ENCODE assay signal across 8 mouse cellular contexts in the genomic region with DNA sequence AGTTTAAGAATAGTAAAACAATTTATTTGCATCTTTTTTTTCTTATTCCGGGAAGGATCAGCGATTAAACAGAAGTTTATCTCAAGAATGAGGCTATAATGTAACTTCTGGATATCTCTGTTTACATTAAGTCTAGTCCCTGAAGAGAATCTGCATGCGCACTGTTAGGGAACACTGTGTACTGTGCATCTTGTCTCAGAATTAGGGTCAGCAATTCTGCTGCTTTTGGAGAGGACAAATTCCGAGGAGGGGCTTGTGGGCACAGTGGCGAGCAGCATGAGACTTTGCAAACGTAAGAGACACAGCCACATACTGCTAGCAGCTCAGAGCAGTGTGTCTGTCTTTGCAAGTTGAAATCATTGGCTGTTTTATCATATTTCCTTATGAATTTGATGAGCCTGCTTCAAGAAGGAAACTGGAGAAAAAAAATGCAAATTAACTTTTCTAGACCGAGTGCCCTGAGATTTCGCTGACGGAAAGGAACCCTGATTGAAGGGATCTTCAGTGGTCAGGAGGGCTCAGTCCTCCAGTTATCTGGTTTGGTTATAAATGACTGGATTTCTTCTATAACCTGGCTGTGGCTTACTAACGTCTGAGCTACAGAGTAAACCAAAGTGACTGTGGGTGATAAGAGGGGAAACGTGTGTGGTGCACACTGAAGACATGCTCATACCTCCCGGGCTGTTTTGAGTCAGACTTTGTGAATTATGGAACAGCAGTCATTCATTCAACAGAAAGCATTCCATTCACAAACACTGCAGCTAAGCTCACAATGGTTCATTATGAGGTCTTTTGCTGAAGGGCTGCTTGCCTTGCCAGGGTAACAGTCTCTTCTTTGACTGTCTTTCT.
A peak's percentile ranks its signal among the peaks of the same experiment; 100 is the strongest.
DNase-seq lines count a peak whose midpoint lies in the region; ATAC-seq lines count a peak whose summit lies in the region.

No protein-coding gene starts in this region.

- H3K9me3 ChIP-seq in hindbrain, embryonic 15.5 days = no peaks in the 10 kb centered on the region
- H3K9me3 ChIP-seq in midbrain, embryonic 11.5 days (ENCODE audit: control insufficient read depth, low read length) = no peaks in the 10 kb centered on the region

- 34% methylated on average over 12 of the region's 12 CpGs for WGBS in hindbrain, embryonic 15.5 days
- WGBS in midbrain, embryonic 11.5 days = 52% methylated on average over 12 of the region's 12 CpGs

- H3K27me3 ChIP-seq in hindbrain, embryonic 15.5 days = peaks cover 8% of the 10 kb centered on the region; the same call in 1 of the 2 replicates
- no peaks in the 10 kb centered on the region for H3K27me3 ChIP-seq in midbrain, embryonic 11.5 days (ENCODE audit: control insufficient read depth, insufficient read depth, low read length)

- peak overlapping the region; percentile 48 for H3K4me3 ChIP-seq in hindbrain, embryonic 15.5 days
- no peak overlapping the region for H3K4me3 ChIP-seq in midbrain, embryonic 11.5 days (ENCODE audit: low read depth, low read length)

- peaks cover 12% of the 10 kb centered on the region for H3K4me1 ChIP-seq in hindbrain, embryonic 15.5 days (replicated peaks)
- no peaks in the 10 kb centered on the region; the same call in 1 of the 2 replicates for H3K4me1 ChIP-seq in midbrain, embryonic 11.5 days (ENCODE audit: control insufficient read depth, insufficient read depth, low read length)

- peak; percentile 51 for ATAC-seq in CD4-positive, CD25-positive, alpha-beta regulatory T cell, adult 4 months
- ATAC-seq in hindbrain, embryonic 15.5 days (ENCODE audit: low FRiP score, low read depth) = peak; percentile 54; the same call in 1 of the 2 replicates
- peak; percentile 47; the same call in 1 of the 2 replicates for ATAC-seq in midbrain, embryonic 11.5 days (ENCODE audit: low FRiP score)
- ATAC-seq in granulocyte monocyte progenitor cell, adult 5-6 weeks (replicated peaks; ENCODE audit: poor library complexity, severe bottlenecking) = no peak

- no peak overlapping the region for H3K27ac ChIP-seq in hindbrain, embryonic 15.5 days (replicated peaks)
- H3K27ac ChIP-seq in midbrain, embryonic 11.5 days (ENCODE audit: low read depth, low read length) = no peak overlapping the region

- peak; percentile 36 for DNase-seq in embryo, embryonic 10.5 days (ENCODE audit: low spot score)
- peak; percentile 83 for DNase-seq in midbrain, embryonic 11.5 days (ENCODE audit: low spot score, missing footprints)
- DNase-seq in left cerebral cortex, adult 9 months (ENCODE audit: low spot score in 2 of 2) = no peak
- no peak for DNase-seq in urinary bladder, postnatal 25 days (ENCODE audit: low spot score)
- no peak for DNase-seq in urinary bladder, postnatal 14 days (ENCODE audit: low spot score)

- no peaks in the 10 kb centered on the region for H3K36me3 ChIP-seq in hindbrain, embryonic 15.5 days
- no peaks in the 10 kb centered on the region for H3K36me3 ChIP-seq in midbrain, embryonic 11.5 days (ENCODE audit: control insufficient read depth, insufficient read depth, low read length)

- peak overlapping the region; percentile 66 for H3K4me2 ChIP-seq in hindbrain, embryonic 15.5 days
- peak overlapping the region; percentile 52 for H3K4me2 ChIP-seq in midbrain, embryonic 11.5 days

- 0 out of 2 replicates have a peak overlapping the region, but pooled peaks have one; percentile 1 for H3K9ac ChIP-seq in hindbrain, embryonic 15.5 days
- H3K9ac ChIP-seq in midbrain, embryonic 11.5 days (ENCODE audit: low read length) = no peak overlapping the region

Comparison
In these comparisons a context has a peak if more than half of its experiments do, and no peak if none do; other contexts are left out.
1. DNase-seq: peak in embryo, embryonic 10.5 days (single experiment) and midbrain, embryonic 11.5 days (single experiment); none in left cerebral cortex, adult 9 months (0 of 2), urinary bladder, postnatal 25 days (single experiment) and urinary bladder, postnatal 14 days (single experiment).